Mouse (Mus musculus): Measurements from ENCODE around the gene Asap3. TPM values are rescaled to one million over a fixed set of nuclear protein-coding genes. Genes with fewer than 3 reads are reported as not detected.
A peak's percentile ranks its signal among the peaks of the same experiment; 100 is the strongest.

Asap3 gene
- polyA plus RNA-seq, 1 experiment from 2014 or later = 10.4 TPM

- H3K4me1 ChIP-seq = peaks cover 53% of the 10 kb centered on the region
Measured at GRCm38 (mm10) chr4:136174216-136175193, 31.7 kb upstream of the Asap3 start.

GRCm38 (mm10) chr4:136176022-136176552 is 30.1 kb upstream of the Asap3 start:
- H3K36me3 ChIP-seq = no peaks in the 10 kb centered on the region
- H3K9ac ChIP-seq = peak overlapping the region; percentile 40; the same call in 1 of the 2 replicates
- no peaks in the 10 kb centered on the region for H3K9me3 ChIP-seq
- no peak for ATAC-seq (ENCODE audit: low FRiP score, low read depth)
- no peak overlapping the region for H3K27ac ChIP-seq
- H3K4me2 ChIP-seq (replicated peaks) = peak overlapping the region; percentile 15
- no peak overlapping the region for H3K4me3 ChIP-seq
- H3K27me3 ChIP-seq (replicated peaks) = no peaks in the 10 kb centered on the region; the same call in 1 of the 2 replicates
- peaks cover 68% of the 10 kb centered on the region for H3K4me1 ChIP-seq
- WGBS = 79% methylated on average over 10 of the region's 10 CpGs

More at GRCm38 (mm10) chr4:136174216-136175193, 31.7 kb upstream of the Asap3 start:
- H3K4me2 ChIP-seq (replicated peaks) = peak overlapping the region; percentile 100
- H3K27ac ChIP-seq = no peak overlapping the region
- no peak overlapping the region for H3K4me3 ChIP-seq
- no peak overlapping the region for H3K9ac ChIP-seq
- WGBS = 63% methylated on average over 13 of the region's 13 CpGs
- no peak for ATAC-seq (ENCODE audit: low FRiP score, low read depth)
- H3K9me3 ChIP-seq = no peaks in the 10 kb centered on the region
- H3K36me3 ChIP-seq = no peaks in the 10 kb centered on the region
- H3K27me3 ChIP-seq (replicated peaks) = no peaks in the 10 kb centered on the region; the same call in 1 of the 2 replicates

GRCm38 (mm10) chr4:136177244-136177611 is 28.9 kb upstream of the Asap3 start:
- 49% methylated on average over 8 of the region's 8 CpGs for WGBS
- Histone ChIP-seq H3K4me3 (no peak overlapping the region), H3K4me1 (peaks cover 68% of the 10 kb centered on the region), H3K4me2 (replicated peaks) (peak overlapping the region; percentile 15; the same call in 1 of the 2 replicates), H3K36me3 (no peaks in the 10 kb centered on the region), H3K9ac (no peak overlapping the region), H3K27me3 (replicated peaks) (no peaks in the 10 kb centered on the region; the same call in 1 of the 2 replicates), H3K9me3 (no peaks in the 10 kb centered on the region), H3K27ac (0 out of 2 replicates have a peak overlapping the region, but pooled peaks have one; percentile 8)
- no peak for ATAC-seq (ENCODE audit: low FRiP score, low read depth)

GRCm38 (mm10) chr4:136177612-136178474 is 28.3 kb upstream of the Asap3 start:
- Histone ChIP-seq H3K27me3 (replicated peaks) (no peaks in the 10 kb centered on the region; the same call in 1 of the 2 replicates), H3K27ac (0 out of 2 replicates have a peak overlapping the region, but pooled peaks have one; percentile 8), H3K4me3 (no peak overlapping the region), H3K36me3 (no peaks in the 10 kb centered on the region), H3K4me1 (peaks cover 64% of the 10 kb centered on the region), H3K9me3 (no peaks in the 10 kb centered on the region), H3K4me2 (replicated peaks) (peak overlapping the region; percentile 15; the same call in 1 of the 2 replicates), H3K9ac (no peak overlapping the region)
- WGBS = 51% methylated on average over 11 of the region's 11 CpGs
- no peak for ATAC-seq (ENCODE audit: low FRiP score, low read depth)

- no peaks in the 10 kb centered on the region for H3K36me3 ChIP-seq
- H3K4me2 ChIP-seq (replicated peaks) = no peak overlapping the region
- no peak overlapping the region for H3K9ac ChIP-seq
- no peak for ATAC-seq (ENCODE audit: low FRiP score, low read depth)
- 87% methylated on average over 12 of the region's 12 CpGs for WGBS
- H3K27me3 ChIP-seq (replicated peaks) = no peaks in the 10 kb centered on the region; the same call in 1 of the 2 replicates
- H3K27ac ChIP-seq = no peak overlapping the region
- peaks cover 57% of the 10 kb centered on the region for H3K4me1 ChIP-seq
- no peak overlapping the region for H3K4me3 ChIP-seq
- no peaks in the 10 kb centered on the region for H3K9me3 ChIP-seq
Measured at GRCm38 (mm10) chr4:136178475-136178921, 27.7 kb upstream of the Asap3 start.

GRCm38 (mm10) chr4:136179456-136179855 is 26.7 kb upstream of the Asap3 start:
- whole genome bisulfite sequencing = 89% methylated on average over 7 of the region's 7 CpGs
- H3K27ac ChIP-seq = no peak overlapping the region
- no peaks in the 10 kb centered on the region for H3K9me3 ChIP-seq
- no peak overlapping the region for H3K9ac ChIP-seq
- no peaks in the 10 kb centered on the region; the same call in 1 of the 2 replicates for H3K27me3 ChIP-seq (replicated peaks)
- no peak overlapping the region for H3K4me3 ChIP-seq
- H3K36me3 ChIP-seq = no peaks in the 10 kb centered on the region
- no peak for ATAC-seq (ENCODE audit: low FRiP score, low read depth)
- H3K4me1 ChIP-seq = peaks cover 49% of the 10 kb centered on the region
- peak overlapping the region; percentile 62 for H3K4me2 ChIP-seq (replicated peaks)

- H3K9me3 ChIP-seq = no peaks in the 10 kb centered on the region
- H3K4me3 ChIP-seq = peak overlapping the region; percentile 33
- peaks cover 43% of the 10 kb centered on the region for H3K4me1 ChIP-seq
- WGBS = 3% methylated on average over 15 of the region's 15 CpGs
- H3K4me2 ChIP-seq (replicated peaks) = peak overlapping the region; percentile 62
- peak; percentile 54 for ATAC-seq (ENCODE audit: low FRiP score, low read depth)
- no peak overlapping the region for H3K27ac ChIP-seq
- no peaks in the 10 kb centered on the region; the same call in 1 of the 2 replicates for H3K36me3 ChIP-seq
- H3K27me3 ChIP-seq (replicated peaks) = no peaks in the 10 kb centered on the region; the same call in 1 of the 2 replicates
- H3K9ac ChIP-seq = 0 out of 2 replicates have a peak overlapping the region, but pooled peaks have one; percentile 38
Measured at GRCm38 (mm10) chr4:136179998-136180397, 26.2 kb upstream of the Asap3 start.

- H3K4me1 ChIP-seq = peaks cover 40% of the 10 kb centered on the region
- 0 out of 2 replicates have a peak overlapping the region, but pooled peaks have one; percentile 38 for H3K9ac ChIP-seq
- no peaks in the 10 kb centered on the region for H3K27me3 ChIP-seq (replicated peaks)
- peak overlapping the region; percentile 62 for H3K4me2 ChIP-seq (replicated peaks)
- ATAC-seq (ENCODE audit: low FRiP score, low read depth) = peak; percentile 52
- WGBS = 19% methylated on average over 23 of the region's 23 CpGs
- no peaks in the 10 kb centered on the region for H3K9me3 ChIP-seq
- H3K36me3 ChIP-seq = no peaks in the 10 kb centered on the region; the same call in 1 of the 2 replicates
- H3K27ac ChIP-seq = no peak overlapping the region
- H3K4me3 ChIP-seq = peak overlapping the region; percentile 33
Measured at GRCm38 (mm10) chr4:136180408-136181330, 25.5 kb upstream of the Asap3 start.

- peak overlapping the region; percentile 62 for H3K4me2 ChIP-seq (replicated peaks)
- 32% methylated on average over 12 of the region's 12 CpGs for WGBS
- no peaks in the 10 kb centered on the region for H3K9me3 ChIP-seq
- no peak overlapping the region for H3K4me3 ChIP-seq
- no peak overlapping the region for H3K9ac ChIP-seq
- H3K4me1 ChIP-seq = peaks cover 34% of the 10 kb centered on the region
- no peak overlapping the region for H3K27ac ChIP-seq
- no peak for ATAC-seq (ENCODE audit: low FRiP score, low read depth)
- no peaks in the 10 kb centered on the region; the same call in 1 of the 2 replicates for H3K36me3 ChIP-seq
- H3K27me3 ChIP-seq (replicated peaks) = no peaks in the 10 kb centered on the region
Measured at GRCm38 (mm10) chr4:136181367-136181766, 24.8 kb upstream of the Asap3 start.

- WGBS = 89% methylated on average over 9 of the region's 9 CpGs
- H3K4me3 ChIP-seq = no peak overlapping the region
- H3K4me2 ChIP-seq (replicated peaks) = no peak overlapping the region
- H3K4me1 ChIP-seq = peaks cover 7% of the 10 kb centered on the region
- ATAC-seq (ENCODE audit: low FRiP score, low read depth) = no peak
- no peaks in the 10 kb centered on the region for H3K9me3 ChIP-seq
- no peak overlapping the region for H3K27ac ChIP-seq
- no peak overlapping the region for H3K9ac ChIP-seq
- H3K27me3 ChIP-seq (replicated peaks) = no peaks in the 10 kb centered on the region
- H3K36me3 ChIP-seq = peaks cover 14% of the 10 kb centered on the region; the same call in 1 of the 2 replicates
Measured at GRCm38 (mm10) chr4:136185375-136185774, 20.8 kb upstream of the Asap3 start.
